Mouse (Mus musculus) mesoderm, embryonic 11.5 days (tissue): ENCODE measurements around the gene Drg1.
"Not testable (repeated sequence)": the region's sequence is repeated elsewhere in the genome, so short reads cannot be mapped to it uniquely, and the experiment has no call there.

Experiments
- DNase-seq: peaks from one replicate; pipeline ENCODE4 v3.0.0-alpha.2; 2012; ENCODE audit warnings: low read depth, low spot score

Drg1 gene

DNA sequence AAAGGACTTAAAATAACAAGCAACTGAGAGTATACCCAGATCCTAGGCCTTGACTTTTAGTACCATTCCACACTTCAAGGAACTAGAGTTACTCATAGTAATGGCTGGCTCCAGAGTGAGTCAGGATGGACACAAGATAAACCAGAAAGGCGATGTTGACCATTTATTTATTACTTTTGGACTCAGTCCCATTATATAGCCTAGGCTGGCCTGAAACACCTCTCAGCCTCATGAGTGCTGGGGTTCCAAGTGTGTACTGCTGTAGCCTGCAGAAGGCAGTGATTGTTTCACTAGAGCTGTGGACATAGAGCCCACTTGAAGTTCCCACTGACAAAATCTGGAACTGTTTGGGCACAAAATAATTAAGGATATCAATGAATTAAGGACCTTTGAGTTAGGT is 53.7 kb downstream of the Drg1 start:
- no peak for DNase-seq

DNA sequence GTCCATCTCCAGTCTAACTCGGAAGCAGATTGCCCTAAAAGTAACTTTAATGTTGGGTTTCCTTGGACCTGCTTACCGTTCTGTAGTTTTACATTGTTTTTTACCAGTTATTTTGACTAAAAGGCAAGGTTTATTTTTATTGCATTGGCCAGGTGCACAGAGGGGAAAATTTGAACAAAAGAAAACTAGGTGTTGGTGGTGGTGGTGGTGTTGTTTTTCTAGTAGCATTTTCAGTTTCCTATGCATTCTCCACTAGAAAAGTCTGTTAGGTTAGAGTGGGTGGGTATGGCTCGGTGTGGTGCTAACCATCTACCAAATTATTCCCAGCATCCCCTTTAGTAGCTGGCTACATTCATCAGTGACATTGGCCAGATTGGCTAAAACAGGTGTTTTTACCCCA is 59.4 kb downstream of the Drg1 start:
- no peak for DNase-seq

DNA sequence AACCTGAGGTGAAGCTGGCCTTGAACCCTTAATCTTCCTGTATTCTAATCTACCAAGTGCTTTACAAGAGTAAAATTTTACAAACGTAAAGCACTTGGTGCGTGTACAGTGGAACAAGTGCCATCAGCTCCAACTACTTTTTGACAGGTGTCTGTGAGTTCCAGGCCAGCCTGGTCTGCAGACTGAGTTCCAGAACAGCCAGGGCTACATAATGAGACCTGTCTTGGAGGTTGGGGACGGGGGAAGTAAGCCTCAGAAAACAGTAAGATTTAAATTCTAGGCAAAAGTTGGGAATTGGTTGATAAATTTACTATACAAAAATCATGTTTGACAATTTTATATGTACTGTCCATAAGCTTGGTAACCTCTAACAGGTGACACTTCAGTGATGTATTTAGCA is 61.0 kb downstream of the Drg1 start:
- DNase-seq, result no peak

DNA sequence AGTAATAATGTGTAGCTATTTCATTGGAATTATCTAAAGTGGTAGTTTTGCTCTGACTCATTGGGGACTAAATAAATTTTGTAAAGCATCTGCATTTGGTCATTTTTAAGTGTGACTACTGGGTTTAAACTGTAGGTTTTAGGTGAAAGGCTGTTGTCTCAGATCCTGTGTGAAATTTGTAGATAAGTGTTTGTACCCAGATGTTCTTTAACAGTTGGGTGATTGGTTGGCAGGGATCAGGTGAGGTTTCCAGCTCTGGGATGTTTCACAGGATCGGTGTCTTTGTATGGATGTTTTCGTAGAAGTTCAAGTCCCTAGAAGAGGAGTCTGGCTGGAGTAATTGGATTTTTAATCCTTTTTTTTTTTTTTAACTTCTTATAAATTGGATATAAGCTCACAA is 62.4 kb downstream of the Drg1 start:
- no peak for DNase-seq

DNA sequence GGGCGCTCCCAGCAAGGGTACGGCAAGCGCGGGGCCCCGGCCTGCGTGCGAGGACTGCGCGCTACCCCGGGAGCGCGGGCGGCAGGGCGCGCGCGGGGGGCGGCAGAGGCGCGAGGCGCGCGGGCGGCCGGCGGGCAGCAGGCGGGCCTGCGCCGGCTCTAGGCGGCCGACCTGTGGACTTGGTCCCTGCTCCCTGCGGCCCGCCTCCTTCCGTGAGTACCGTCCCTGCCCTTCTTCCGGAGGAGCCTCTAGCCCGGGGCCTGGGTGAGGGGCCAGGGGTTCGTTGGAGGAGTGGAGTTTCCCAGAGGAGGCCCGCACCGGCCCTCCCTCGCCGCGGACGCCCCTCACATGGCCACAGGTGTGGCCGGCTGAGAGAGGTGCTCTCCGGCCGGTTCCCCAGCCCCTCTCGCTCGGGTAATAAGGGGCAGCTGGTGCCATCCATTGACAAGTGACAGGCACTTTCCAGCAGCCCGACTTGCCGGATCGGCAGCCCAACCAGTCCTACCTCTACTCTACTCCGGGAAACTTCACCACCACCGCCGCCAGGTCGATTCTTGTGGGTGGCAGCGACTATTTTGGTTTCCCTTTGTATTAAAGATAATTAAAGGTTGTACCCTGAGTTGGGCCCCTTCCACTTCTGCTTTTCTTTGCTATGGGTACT is 63.3 kb downstream of the Drg1 start:
- peak; percentile 48 for DNase-seq

DNA sequence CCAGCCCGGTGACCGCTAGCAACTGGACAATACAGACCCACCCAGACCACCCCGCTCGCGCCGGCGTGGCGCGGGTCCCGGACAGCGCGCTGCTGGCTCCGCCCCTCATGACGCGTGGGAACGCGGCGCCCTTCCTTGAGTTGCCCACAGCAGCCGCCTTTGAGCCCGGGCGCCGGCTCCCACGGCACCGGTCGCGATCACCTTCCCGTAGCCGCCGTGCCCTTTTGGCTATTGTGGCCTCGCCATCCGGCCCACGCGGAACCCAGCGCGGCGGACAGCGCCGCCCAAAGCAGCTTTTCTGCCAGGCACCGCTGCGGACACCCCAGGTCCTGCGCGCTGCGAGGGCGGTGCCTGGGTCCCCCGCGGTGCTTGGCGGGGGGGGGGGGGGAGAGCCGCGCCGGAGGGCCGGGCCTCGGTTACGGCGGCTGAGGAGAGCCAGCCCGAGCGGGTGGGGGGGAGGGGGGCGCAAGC is 63.9 kb downstream of the Drg1 start, which contains the start of gene Eif4enif1:
TSS of gene Eif4enif1 (plus strand) at position 162 of the 471 bp plus-strand sequence.
- peak; percentile 96 for DNase-seq

DNA sequence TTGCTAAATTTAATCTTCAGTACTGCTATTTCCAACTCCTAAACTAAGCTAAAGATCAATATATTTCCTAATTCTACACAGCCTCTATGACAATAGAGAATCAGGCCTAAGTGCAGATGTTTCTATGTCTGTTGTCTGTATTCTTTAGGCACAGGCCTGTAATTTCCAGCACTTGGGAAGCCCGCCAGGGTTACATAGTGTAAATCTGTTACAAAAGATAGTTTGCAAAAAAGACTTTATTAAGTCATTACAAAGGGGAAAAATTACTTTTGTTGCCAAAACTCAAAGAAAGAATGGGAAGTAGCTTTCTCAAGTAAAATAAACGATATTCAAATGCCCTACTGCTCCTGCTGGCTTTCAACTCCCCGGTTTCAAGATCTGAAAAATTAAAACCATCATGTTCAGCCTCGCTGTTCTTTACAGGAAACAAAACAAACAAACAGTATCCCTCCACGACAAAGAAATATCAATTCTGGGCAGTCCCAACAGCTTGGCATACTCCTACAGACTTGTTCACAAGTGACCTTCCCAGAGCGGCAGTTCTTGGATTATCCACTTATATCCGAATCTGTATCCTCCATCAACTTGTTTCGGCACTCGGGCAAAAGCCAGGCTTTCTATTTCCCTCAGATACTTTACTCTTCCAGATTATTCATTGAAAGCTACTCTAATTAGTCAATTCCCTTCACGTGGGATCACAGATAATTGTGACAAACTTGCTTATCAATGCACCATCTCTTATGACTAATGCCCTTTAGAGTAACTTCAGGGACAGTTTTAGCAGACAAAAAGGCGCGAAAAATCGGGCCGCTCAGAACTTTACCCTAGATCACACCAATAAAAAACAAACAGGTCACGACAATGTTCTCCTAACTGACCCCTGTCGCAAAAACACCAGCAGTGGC is 64.6 kb downstream of the Drg1 start:
- DNase-seq, result no peak

DNA sequence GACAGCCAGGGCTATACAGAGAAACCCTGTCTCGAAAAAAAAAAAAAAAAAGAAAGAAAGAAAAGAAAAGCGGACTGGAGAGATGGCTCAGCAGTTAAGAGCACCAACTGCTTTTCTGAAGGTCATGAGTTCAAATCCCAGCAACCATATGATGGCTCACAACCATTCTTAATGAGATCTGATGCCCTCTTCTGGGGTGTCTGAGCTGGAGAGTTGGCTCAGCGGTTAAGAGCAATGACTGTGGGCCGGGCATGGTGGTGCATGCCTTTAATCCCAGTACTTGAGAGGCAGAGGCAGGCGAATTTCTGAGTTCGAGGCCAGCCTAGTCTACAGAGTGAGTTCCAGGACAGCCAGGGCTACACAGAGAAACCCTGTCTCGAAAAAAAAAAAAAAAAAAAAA is 65.6 kb downstream of the Drg1 start:
- DNase-seq, result not testable (repeated sequence)

DNA sequence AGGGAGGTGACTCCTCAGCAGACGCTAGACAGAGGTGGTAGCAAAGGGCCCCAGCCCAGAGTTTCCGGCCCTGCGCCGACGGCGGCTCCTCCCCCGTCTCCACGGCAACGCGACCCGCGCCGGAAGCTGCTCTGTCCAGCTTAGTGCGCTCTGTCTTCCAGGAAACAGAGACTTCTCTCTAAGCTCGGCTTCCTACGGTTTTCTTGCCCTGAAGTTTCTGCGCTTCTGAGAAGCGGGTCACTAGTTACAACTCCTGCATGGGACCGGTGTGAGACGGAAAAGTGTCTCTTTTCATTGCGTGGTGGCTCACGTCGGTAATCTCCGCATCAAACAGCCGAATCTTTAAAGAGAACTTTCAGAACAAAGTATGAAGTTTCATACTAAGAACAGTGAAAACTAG is 72.9 kb downstream of the Drg1 start, which contains the start of gene Sfi1:
TSS of gene Sfi1 (minus strand) at position 101 of the 400 bp plus-strand sequence.
- no peak for DNase-seq

DNA sequence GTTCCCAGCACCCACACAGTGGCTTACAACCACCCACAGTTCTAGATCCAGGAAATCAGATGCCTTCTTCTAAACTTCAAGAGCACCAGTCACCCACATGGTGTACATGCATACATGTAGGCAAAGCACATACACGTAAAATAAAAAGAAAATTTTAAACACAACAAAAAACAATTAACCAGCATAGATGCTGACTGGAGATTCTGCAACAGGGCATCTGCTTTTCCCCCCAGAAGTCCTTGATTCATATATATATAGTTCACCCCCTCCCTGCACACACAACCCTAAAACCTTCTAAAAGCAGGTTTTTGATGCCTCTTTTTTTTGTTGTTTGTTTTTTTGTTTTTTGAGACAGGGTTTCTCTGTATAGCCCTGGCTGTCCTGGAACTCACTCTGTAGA is 83.5 kb downstream of the Drg1 start:
- not testable (repeated sequence) for DNase-seq

DNA sequence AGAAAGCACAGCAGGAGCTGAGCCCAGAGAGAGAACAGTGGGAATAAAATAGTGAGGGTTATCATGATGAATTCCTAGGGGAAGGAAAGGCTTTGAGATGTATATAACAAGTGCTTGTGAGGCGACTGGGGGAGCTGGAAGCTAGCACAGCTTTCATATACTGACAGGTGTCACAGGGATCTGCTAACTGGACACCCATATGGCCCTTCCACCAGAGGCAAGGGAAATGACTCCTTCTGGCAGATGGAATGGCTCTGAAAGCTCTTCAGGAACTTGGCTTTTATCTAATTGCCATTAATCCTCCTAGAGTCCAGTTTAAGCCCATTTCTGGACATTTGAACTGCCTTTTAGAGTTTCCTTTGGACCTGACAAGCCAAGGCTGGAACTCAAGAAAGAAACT is 84.2 kb downstream of the Drg1 start:
- not testable (repeated sequence) for DNase-seq

DNA sequence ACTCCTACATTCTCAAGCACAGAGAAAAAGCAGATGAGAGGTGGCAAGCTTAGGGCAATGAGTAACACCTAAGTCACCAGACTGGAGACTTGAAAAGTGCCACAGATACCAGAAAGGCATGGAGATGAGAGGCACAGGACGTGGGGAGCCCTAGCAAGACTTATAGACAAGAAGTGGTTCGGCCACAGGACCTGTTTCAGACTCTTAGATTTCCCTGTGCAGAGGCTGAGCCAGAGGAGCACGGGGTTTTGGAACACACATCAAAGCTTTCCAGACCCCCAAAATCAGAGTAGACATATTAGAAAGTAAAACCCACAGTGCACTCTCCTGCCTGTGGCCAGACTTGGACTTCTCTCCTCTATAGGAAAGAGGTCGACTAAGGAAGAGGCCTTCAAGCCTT is 85.0 kb downstream of the Drg1 start:
- DNase-seq, result peak; percentile 12

DNA sequence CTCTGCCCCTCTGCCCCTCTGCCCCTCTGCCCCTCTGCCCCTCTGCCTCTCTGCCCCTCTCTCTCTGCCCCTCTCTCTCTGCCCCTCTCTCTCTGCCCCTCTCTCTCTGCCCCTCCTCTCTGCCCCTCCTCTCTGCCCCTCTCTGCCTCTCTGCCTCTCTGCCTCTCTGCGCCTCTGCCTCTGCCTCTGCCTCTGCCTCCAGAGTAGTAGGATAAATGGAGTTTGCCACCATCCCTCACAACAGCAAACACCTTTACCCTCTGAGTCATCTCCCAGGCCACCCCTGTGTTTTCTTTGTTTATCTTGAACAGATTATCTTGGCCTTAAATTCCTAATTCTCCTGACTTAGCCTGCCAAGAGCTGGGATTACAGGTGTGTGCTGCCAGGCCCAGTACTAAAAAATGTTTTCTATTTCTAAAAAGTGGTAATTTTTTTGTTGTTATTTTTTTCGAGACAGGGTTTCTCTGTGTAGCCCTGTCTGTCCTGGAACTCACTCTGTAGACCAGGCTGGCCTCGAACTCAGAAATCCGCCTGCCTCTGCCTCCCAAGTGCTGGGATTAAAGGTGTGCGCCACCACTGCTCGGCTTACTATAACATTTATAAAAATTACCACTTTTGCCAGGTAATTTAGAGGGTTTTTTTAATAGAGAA is 85.6 kb downstream of the Drg1 start:
- not testable (repeated sequence) for DNase-seq

DNA sequence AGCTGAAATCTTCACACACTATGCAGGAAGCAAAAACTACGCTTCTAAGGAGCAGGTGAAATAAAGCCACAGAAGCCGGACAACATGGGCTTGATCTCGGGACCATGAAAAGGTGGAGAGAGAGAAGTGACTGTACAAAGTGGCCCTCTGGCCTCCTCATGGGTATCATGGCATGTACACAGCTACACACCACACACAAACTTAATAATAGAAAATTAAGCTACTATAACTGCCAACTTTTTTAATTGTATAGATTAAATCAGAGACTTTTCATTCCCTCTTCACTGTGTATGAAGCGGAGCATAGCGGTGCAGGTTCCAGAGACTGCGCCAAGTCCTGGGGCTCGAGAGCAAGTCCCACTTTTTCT is 86.5 kb downstream of the Drg1 start:
- not testable (repeated sequence) for DNase-seq

DNA sequence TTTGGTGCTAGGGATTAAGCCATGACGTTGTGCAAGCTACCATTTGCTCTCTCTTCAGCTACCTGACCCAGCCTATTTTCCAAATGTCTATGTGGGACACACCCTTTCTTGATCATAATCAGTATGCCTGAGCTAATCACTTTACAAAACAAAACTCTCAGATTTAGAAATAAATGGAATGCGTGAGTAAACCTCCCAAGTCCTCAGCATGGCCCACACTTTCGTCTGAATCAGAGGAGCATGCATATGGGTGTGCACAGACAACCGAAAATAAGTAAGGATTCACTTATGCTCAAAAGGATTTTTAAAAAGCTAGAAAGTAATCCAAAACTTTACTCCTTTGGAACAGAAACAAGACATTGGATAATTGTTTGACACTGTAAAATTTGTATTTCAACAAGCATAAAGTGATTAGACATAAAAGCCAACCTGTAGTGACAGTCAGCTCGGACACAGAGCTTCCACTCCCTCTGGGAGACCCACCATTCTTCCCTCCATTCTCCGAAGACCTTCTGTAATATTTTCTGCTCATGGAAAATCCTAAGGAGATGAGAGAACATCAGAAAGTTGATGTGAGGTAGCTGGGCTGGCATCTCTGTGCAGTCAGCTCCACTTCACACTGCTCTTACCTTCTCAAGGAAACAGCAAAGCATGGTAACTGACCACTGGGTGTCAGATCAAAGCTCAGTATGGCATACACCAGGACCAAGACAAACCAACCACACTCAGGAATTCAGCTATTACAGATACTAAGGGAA is 87.1 kb downstream of the Drg1 start:
- not testable (repeated sequence) for DNase-seq

DNA sequence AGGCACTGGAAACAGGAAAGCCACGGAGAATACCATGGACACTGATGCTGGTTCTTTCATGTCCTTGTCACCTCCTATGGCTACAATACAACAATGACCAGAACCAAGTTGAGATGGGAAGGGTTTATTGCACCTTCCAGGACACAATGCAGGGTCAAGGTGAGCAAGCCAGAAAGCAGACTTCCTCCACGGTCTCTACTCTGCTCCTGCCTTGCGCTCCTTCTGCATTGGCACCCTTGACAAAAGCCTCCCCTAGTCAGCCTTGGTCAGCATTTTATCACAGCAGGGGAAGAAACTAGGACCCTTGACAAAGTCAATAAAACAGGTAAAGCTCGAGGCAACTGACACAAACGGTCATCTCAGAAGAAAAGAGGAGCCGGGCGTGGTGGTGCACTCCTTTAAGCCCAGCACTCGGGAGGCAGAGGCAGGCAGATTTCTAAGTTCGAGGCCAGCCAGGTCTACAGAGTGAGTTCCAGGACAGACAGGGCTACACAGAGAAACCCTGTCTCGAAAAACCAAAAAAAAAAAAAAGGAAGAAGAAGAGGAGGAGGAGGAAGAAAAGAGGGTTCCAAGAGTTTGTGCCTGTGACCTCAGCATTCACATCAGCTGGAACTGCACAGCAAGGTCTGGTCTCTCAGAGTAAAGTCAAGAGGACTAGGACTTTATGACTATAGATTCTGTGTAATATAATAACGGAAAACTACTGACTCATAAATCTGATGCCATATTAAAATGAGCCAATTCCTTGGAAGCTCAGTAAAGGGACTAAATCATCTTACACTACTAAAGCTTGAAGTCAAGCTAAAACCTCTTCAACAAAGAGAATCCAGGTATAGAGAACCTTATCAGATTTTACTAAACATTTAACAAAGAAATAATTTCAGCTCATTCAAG is 92.5 kb downstream of the Drg1 start:
- peak; percentile 23 for DNase-seq

DNA sequence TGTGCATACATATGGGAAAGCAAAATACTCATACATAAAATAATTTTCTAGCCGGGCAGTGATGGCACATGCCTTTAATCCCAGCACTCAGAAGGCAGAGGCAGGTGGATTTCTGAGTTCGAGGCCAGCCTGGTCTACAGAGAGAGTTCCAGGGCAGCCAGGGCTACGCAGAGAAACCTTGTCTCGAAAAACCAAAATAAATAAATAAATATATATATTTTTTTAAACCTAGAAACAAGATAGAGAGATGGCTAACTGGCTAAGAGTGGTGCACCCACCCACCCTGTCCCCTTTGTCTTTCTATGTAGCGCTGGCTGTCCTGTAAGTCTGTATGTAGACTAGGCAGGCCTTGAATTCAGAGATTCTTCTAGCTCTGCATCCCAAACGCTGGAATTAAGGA is 93.7 kb downstream of the Drg1 start:
- DNase-seq, result not testable (repeated sequence)

DNA sequence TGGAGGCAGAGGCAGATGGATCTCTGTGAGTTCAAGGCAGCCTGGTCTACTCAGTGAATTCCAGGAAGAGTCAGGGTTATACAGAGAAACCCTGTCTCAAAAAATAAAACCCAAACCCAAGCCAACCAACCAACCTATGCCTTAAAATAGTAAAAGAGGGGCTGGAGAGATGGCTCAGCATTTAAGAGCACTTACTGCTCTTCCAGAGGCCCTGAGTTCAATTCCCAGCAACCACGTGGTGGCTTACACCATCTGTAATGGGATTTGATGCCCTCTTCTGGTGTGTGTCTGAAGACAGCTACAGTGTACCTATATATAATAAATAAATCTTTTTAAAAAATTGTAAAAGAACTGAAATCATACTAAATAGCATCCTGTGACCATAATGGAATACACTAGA is 94.3 kb downstream of the Drg1 start:
- not testable (repeated sequence) for DNase-seq

DNA sequence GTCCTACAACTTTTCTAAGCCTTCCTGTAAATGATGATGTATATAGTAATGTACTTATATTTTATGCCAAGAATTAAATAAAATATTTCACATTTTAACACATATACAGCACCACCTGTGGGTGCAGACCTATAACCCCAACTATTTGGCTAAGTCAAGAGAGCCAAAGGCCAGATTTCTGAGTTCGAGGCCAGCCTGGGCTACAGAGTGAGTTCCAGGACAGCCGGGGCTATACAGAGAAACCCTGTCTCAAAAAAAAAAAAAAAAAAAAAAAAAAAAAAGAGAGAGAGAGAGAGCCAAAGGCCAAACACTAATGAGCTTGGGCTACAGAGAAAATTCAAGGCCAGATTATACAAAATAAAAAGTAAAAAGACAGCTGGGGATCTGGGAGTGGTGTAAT is 97.2 kb downstream of the Drg1 start:
- not testable (repeated sequence) for DNase-seq

DNA sequence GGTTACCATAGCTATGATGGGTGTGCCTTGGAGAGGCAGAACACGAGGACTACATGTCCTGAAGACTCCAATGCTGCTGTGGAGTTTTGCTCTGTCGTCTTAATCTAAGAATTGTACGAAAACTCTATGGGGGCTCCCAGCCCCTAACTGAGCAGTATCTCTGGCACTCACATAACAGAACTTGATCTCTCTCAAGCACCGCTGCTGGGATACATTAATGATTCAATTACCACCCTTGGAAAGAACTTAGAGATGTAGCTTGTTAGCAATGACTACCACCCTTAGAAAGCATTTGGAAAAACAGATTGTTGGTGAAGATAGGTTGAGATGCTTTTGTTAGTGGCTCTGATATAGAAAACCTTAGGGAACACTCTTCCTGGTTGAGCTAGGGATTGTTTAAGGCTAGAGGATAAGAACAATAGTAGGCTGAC is 98.6 kb downstream of the Drg1 start:
- not testable (repeated sequence) for DNase-seq
